Mouse (Mus musculus): ENCODE results near the gene Klf1.

- no peak for TF ChIP-seq CTCF (IDR thresholded peaks at IDR 0.05; ENCODE audit: borderline replicate concordance, insufficient read depth, low read length)
- TF ChIP-seq POLR2A (IDR thresholded peaks at IDR 0.05; ENCODE audit: low read depth, low read length): no peak
Measured at GRCm38 (mm10) chr8:84910551-84910950, 8.8 kb downstream of the Klf1 start.

Measured in embryonic fibroblast, embryonic 13.5 days (primary cell).